8 mouse cellular contexts compared by ENCODE assay signal in the genomic region with DNA sequence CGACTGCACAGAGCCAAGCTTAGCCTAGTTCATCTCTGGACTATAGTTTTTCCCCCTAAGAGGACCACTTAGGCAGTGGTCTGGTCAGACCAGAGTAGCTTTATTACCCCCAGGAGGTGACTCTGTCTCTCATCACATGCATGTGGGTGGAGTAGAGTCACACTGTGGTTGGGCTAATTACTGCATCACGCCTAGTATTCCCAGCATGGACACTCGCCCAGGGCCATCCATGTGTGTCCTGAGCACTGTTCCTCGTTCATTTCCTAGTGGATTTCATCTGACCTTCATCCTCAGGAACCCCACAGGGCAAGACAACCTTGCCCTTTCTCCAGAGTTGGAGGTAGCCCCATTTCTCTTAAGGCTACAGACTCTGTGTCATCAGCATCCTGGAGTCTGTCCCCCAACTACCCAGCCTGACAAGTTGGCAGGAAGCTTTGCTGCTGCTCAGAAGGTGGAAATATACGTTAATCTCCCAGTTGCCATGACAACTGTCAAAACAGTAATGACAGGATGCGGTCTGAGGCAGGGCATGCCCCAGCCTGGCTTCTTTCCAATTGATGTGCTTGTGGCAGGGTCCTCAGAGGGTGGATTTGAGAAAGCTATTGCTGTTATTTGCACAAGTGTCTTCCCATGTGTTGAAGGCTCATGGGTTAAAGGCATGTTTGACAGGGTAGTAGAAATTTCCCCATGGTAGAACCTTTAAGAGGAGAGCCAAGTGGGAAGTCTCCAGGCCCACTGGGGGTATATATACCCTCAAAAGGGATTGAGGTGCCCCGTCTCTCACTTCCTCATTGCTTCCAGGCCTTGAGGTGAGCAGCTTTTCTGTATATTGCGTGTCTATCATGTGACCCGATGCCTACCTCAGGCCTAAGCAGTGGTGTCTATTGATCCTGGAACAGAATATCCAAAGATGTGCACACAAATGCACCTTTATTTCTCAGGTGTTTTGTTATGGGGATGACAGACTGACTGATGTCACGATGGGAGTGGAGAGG. TPM values are rescaled to one million over a fixed set of nuclear protein-coding genes. Genes with fewer than 3 reads are reported as not detected.
DNase-seq lines count a peak whose midpoint lies in the region; ATAC-seq and TF ChIP-seq lines count a peak whose summit lies in the region.

No protein-coding gene starts in this region.

- H3K79me2 ChIP-seq in MEL (ENCODE audit: control insufficient read depth, insufficient read depth, low read length, poor library complexity): no peaks in the 10 kb centered on the region

- no peak for TF ChIP-seq POLR2A in MEL (IDR thresholded peaks at IDR 0.05; ENCODE audit: control insufficient read depth in 1 of 2, insufficient read depth in 1 of 2, low read depth in 1 of 2, low read length in 2 of 2, poor library complexity in 1 of 2)

- TF ChIP-seq RAD21 in MEL (IDR thresholded peaks at IDR 0.05; ENCODE audit: low read depth, low read length): no peak

- H3K27me3 ChIP-seq in hindbrain, embryonic 13.5 days: no peaks in the 10 kb centered on the region
- H3K27me3 ChIP-seq in hindbrain, embryonic 10.5 days (ENCODE audit: insufficient read depth, poor library complexity, severe bottlenecking): 0 out of 2 replicates have a peak, but pooled peaks cover 3% of the 10 kb centered on the region
- H3K27me3 ChIP-seq in MEL (ENCODE audit: control insufficient read depth in 1 of 2, insufficient read depth in 2 of 2, low read length in 2 of 2): no peaks in the 10 kb centered on the region

- no peak overlapping the region for H3K4me3 ChIP-seq in hindbrain, embryonic 13.5 days
- H3K4me3 ChIP-seq in hindbrain, embryonic 10.5 days: no peak overlapping the region
- H3K4me3 ChIP-seq in MEL (ENCODE audit: control insufficient read depth in 1 of 2, insufficient read depth in 1 of 2, low read depth in 2 of 2, low read length in 2 of 2): no peak overlapping the region

- no peak for ATAC-seq in hindbrain, embryonic 13.5 days (ENCODE audit: low FRiP score)

- H3K4me2 ChIP-seq in hindbrain, embryonic 13.5 days: no peak overlapping the region

- no peak for TF ChIP-seq CTCF in MEL (IDR thresholded peaks at IDR 0.05 in 2 of 3, conservative IDR thresholded peaks at IDR 0.05 in 1 of 3; ENCODE audit: control insufficient read depth in 1 of 3, insufficient read depth in 1 of 3, low read depth in 2 of 3, low read length in 3 of 3, poor library complexity in 1 of 3, severe bottlenecking in 1 of 3)

- WGBS in hindbrain, embryonic 13.5 days: 63% methylated on average over 10 of the region's 10 CpGs
- 71% methylated on average over 10 of the region's 10 CpGs for WGBS in hindbrain, embryonic 10.5 days

- TF ChIP-seq EP300 in MEL (IDR thresholded peaks at IDR 0.05; ENCODE audit: low read depth in 1 of 2, low read length in 2 of 2): peak; percentile 31 to 64; a peak in 3 of 4 replicates

- peaks cover 31% of the 10 kb centered on the region for H3K4me1 ChIP-seq in hindbrain, embryonic 13.5 days (replicated peaks)
- peaks cover 22% of the 10 kb centered on the region for H3K4me1 ChIP-seq in hindbrain, embryonic 10.5 days (replicated peaks)
- H3K4me1 ChIP-seq in MEL (ENCODE audit: control insufficient read depth in 1 of 2, insufficient read depth in 2 of 2, low read length in 2 of 2): peaks cover 0 to 20% of the 10 kb centered on the region in 2 experiments; a peak in 2 of 4 replicates

- no peaks in the 10 kb centered on the region for H3K36me3 ChIP-seq in hindbrain, embryonic 13.5 days
- no peaks in the 10 kb centered on the region for H3K36me3 ChIP-seq in hindbrain, embryonic 10.5 days
- H3K36me3 ChIP-seq in MEL (ENCODE audit: control insufficient read depth in 1 of 2, insufficient read depth in 2 of 2, low read length in 2 of 2): peaks cover 0 to 18% of the 10 kb centered on the region in 2 experiments; a peak in 2 of 4 replicates

- no peak overlapping the region for H3K9ac ChIP-seq in hindbrain, embryonic 13.5 days
- H3K9ac ChIP-seq in MEL (ENCODE audit: control insufficient read depth, low read depth, low read length, poor library complexity, severe bottlenecking): no peak overlapping the region

- H3K9me3 ChIP-seq in hindbrain, embryonic 13.5 days: no peaks in the 10 kb centered on the region
- H3K9me3 ChIP-seq in hindbrain, embryonic 10.5 days: no peaks in the 10 kb centered on the region
- H3K9me3 ChIP-seq in MEL (replicated peaks; ENCODE audit: insufficient read depth, low read length): no peaks in the 10 kb centered on the region

- peak overlapping the region; percentile 32; the same call in 1 of the 2 replicates for H3K27ac ChIP-seq in hindbrain, embryonic 13.5 days
- no peak overlapping the region for H3K27ac ChIP-seq in hindbrain, embryonic 10.5 days
- no peak overlapping the region for H3K27ac ChIP-seq in MEL (ENCODE audit: control insufficient read depth, low read depth, low read length)

- DNase-seq in hindbrain, embryonic 10.5 days (ENCODE audit: low spot score): no peak
- peak; percentile 92 for DNase-seq in MEL (ENCODE audit: low read depth, low spot score)
- peak; percentile 61 for DNase-seq in forelimb bud, embryonic 11.5 days (ENCODE audit: low read depth, low spot score)
- peak; percentile 87 to 88 for DNase-seq in natural killer cell, adult 2 months (ENCODE audit: low spot score in 2 of 2)
- no peak for DNase-seq in testis, postnatal 10 days (ENCODE audit: low spot score)
- no peak for DNase-seq in cerebellum, postnatal 4 days (ENCODE audit: low spot score in 2 of 2)
- no peak for DNase-seq in right cerebral cortex, postnatal 10 days (ENCODE audit: low spot score in 2 of 2)

TF ChIP-seq in MEL, 35 proteins besides CTCF, POLR2A, EP300 and RAD21:
- TF ChIP-seq ZMIZ1 (IDR thresholded peaks at IDR 0.05; ENCODE audit: low read depth, low read length): no peak
- TF ChIP-seq SIN3A (IDR thresholded peaks at IDR 0.05; ENCODE audit: low read length): peak; percentile 96
- TF ChIP-seq HCFC1 (IDR thresholded peaks at IDR 0.05; ENCODE audit: low read depth, low read length): no peak
- peak; percentile 66 for TF ChIP-seq ETS1 (IDR thresholded peaks at IDR 0.05; ENCODE audit: low read depth, low read length)
- TF ChIP-seq JUND (IDR thresholded peaks at IDR 0.05; ENCODE audit: low read depth, low read length): no peak
- peak; percentile 60; the same call in 1 of the 2 replicates for TF ChIP-seq USF1 (IDR thresholded peaks at IDR 0.05; ENCODE audit: low read depth, low read length)
- TF ChIP-seq UBTF (IDR thresholded peaks at IDR 0.05; ENCODE audit: borderline replicate concordance, insufficient read depth, low read depth, low read length): no peak
- TF ChIP-seq MXI1 (IDR thresholded peaks at IDR 0.05; ENCODE audit: low read depth, low read length): peak; percentile 94
- no peak for TF ChIP-seq USF2 (IDR thresholded peaks at IDR 0.05; ENCODE audit: borderline replicate concordance in 1 of 2, insufficient read depth in 1 of 2, low read depth in 1 of 2, low read length in 2 of 2)
- peak; percentile 50; the same call in 1 of the 2 replicates for TF ChIP-seq RCOR1 (IDR thresholded peaks at IDR 0.05; ENCODE audit: low read depth, low read length)
- TF ChIP-seq POLR2AphosphoS5 (IDR thresholded peaks at IDR 0.05; ENCODE audit: borderline replicate concordance, low read depth, low read length): no peak
- no peak for TF ChIP-seq TAL1 (IDR thresholded peaks at IDR 0.05; ENCODE audit: low read length)
- no peak for TF ChIP-seq ZKSCAN1 (IDR thresholded peaks at IDR 0.05; ENCODE audit: low read depth, low read length)
- no peak for TF ChIP-seq CHD2 (IDR thresholded peaks at IDR 0.05; ENCODE audit: low read length)
- no peak for TF ChIP-seq NELFE (IDR thresholded peaks at IDR 0.05; ENCODE audit: low read depth, low read length)
- no peak for TF ChIP-seq MAZ (IDR thresholded peaks at IDR 0.05; ENCODE audit: low read depth, low read length)
- TF ChIP-seq MYB (IDR thresholded peaks at IDR 0.05; ENCODE audit: low read depth, low read length): no peak
- TF ChIP-seq TCF12 (IDR thresholded peaks at IDR 0.05; ENCODE audit: low read depth, low read length): no peak
- no peak for TF ChIP-seq MYC (IDR thresholded peaks at IDR 0.05; ENCODE audit: low read depth, low read length)
- no peak for TF ChIP-seq E2F4 (IDR thresholded peaks at IDR 0.05; ENCODE audit: borderline replicate concordance, low read depth, low read length)
- no peak for TF ChIP-seq MAFK (IDR thresholded peaks at IDR 0.05; ENCODE audit: borderline replicate concordance, low read depth, low read length)
- no peak for TF ChIP-seq GABPA (IDR thresholded peaks at IDR 0.05; ENCODE audit: low read depth, low read length)
- no peak for TF ChIP-seq CHD1 (IDR thresholded peaks at IDR 0.05; ENCODE audit: low read depth, low read length)
- TF ChIP-seq ELF1 (IDR thresholded peaks at IDR 0.05; ENCODE audit: low read depth, low read length): peak; percentile 21; the same call in 1 of the 2 replicates
- TF ChIP-seq SMC3 (IDR thresholded peaks at IDR 0.05; ENCODE audit: low read depth, low read length): no peak
- no peak for TF ChIP-seq ZNF384 (IDR thresholded peaks at IDR 0.05; ENCODE audit: low read depth, low read length)
- peak; percentile 47; the same call in 1 of the 2 replicates for TF ChIP-seq BHLHE40 (IDR thresholded peaks at IDR 0.05; ENCODE audit: borderline replicate concordance, low read depth, low read length)
- TF ChIP-seq ZC3H11A (IDR thresholded peaks at IDR 0.05; ENCODE audit: low read depth, low read length): no peak
- TF ChIP-seq MAX (IDR thresholded peaks at IDR 0.05; ENCODE audit: low read length): peak; percentile 48; the same call in 1 of the 2 replicates
- peak; percentile 30; the same call in 1 of the 2 replicates for TF ChIP-seq GATA1 (IDR thresholded peaks at IDR 0.05; ENCODE audit: low read depth, low read length)
TF ChIP-seq in MEL: peak in this region for 9.

RNA-seq across cellular contexts. Expression of a gene that starts 20.4 kb away (rescaled TPM):
- 10.5 and 10.9 TPM in 2 replicates for polyA plus RNA-seq in hindbrain, embryonic 13.5 days (2015; fragmentation: Nextera tagmentation; extraction: Ambion mirVana)
- 5.9 and 7.5 TPM in 2 replicates for polyA plus RNA-seq in hindbrain, embryonic 10.5 days (2016; fragmentation: Nextera tagmentation; extraction: Ambion mirVana)
- total RNA-seq in MEL (2012; rRNA removed): 6.9 and 8.2 TPM in 2 replicates
- 10 to 100 TPM in 1 of 2 experiments, not detected in 1; 20.3 TPM for polyA plus RNA-seq in MEL (2012; ENCODE audit: insufficient read depth in 1 of 2, insufficient read length in 2 of 2, low read depth in 1 of 2, low replicate concordance in 2 of 2, missing spikeins in 1 of 2)

RNA-seq across cellular contexts. Expression of a gene that starts 32.6 kb away (rescaled TPM):
- polyA plus RNA-seq in hindbrain, embryonic 13.5 days (2015; fragmentation: Nextera tagmentation; extraction: Ambion mirVana): 113 and 116 TPM in 2 replicates
- 184 and 214 TPM in 2 replicates for polyA plus RNA-seq in hindbrain, embryonic 10.5 days (2016; fragmentation: Nextera tagmentation; extraction: Ambion mirVana)
- total RNA-seq in MEL (2012; rRNA removed): 7.2 and 9.2 TPM in 2 replicates
- polyA plus RNA-seq in MEL (2012; ENCODE audit: insufficient read depth in 1 of 2, insufficient read length in 2 of 2, low read depth in 1 of 2, low replicate concordance in 2 of 2, missing spikeins in 1 of 2): 10 to 100 TPM in 1 of 2 experiments, not detected in 1; 11.0 TPM

Comparison
In these comparisons a context has a peak if more than half of its experiments do, and no peak if none do; other contexts are left out.
1. DNase-seq: peak in MEL (single experiment), forelimb bud, embryonic 11.5 days (single experiment) and natural killer cell, adult 2 months (2 of 2); none in hindbrain, embryonic 10.5 days (single experiment), testis, postnatal 10 days (single experiment), cerebellum, postnatal 4 days (0 of 2) and right cerebral cortex, postnatal 10 days (0 of 2).